ENCODE assay signal across 23 mouse cellular contexts in genomic region chr8:82195112-82195511, GRCm38 (mm10).
DNase-seq lines count a peak whose midpoint lies in the region; ATAC-seq lines count a peak whose summit lies in the region.
"Had no signal": no experiment of that assay in that cellular context is flagged by ENCODE, and none has a peak within 500 bp of the region (broad histone marks: within the 10 kb centered on the region; RNA-seq: fewer than 3 reads in every experiment).

No protein-coding gene starts in this region.

- H3K36me3 ChIP-seq in heart, embryonic 12.5 days = no peaks in the 10 kb centered on the region
- H3K36me3 ChIP-seq: hindbrain, embryonic 10.5 days; kidney, embryonic 15.5 days; limb, embryonic 15.5 days; liver, embryonic 15.5 days; midbrain, embryonic 10.5 days; neural tube, embryonic 13.5 days had no signal

- H3K9ac ChIP-seq in heart, embryonic 12.5 days = no peak overlapping the region
- H3K9ac ChIP-seq: forebrain, embryonic 13.5 days; kidney, embryonic 15.5 days; limb, embryonic 15.5 days; liver, embryonic 15.5 days; neural tube, embryonic 13.5 days had no signal

- no peak overlapping the region for H3K27ac ChIP-seq in heart, embryonic 12.5 days (ENCODE audit: poor library complexity, severe bottlenecking)
- H3K27ac ChIP-seq: forebrain, embryonic 13.5 days; hindbrain, embryonic 10.5 days; hindbrain, postnatal 0 days; kidney, embryonic 15.5 days; limb, embryonic 15.5 days; liver, embryonic 15.5 days; macrophage; midbrain, embryonic 10.5 days; neural tube, embryonic 13.5 days had no signal

- no peak overlapping the region for H3K4me3 ChIP-seq in heart, embryonic 12.5 days
- H3K4me3 ChIP-seq: forebrain, embryonic 13.5 days; hindbrain, embryonic 10.5 days; kidney, embryonic 15.5 days; limb, embryonic 15.5 days; liver, embryonic 15.5 days; midbrain, embryonic 10.5 days; neural tube, embryonic 13.5 days had no signal

- DNase-seq in embryo, embryonic 11 days = peak; percentile 3
- no peak for DNase-seq in embryo, embryonic 9.5 days (ENCODE audit: extremely low spot score)
- DNase-seq in heart, adult 11 months = peak; percentile 76
- peak; percentile 7 for DNase-seq in layer of hippocampus, adult 9-11 months
- DNase-seq in layer of hippocampus, adult 11-12 months (ENCODE audit: low spot score) = no peak
- DNase-seq in brain, adult 2 months (ENCODE audit: low read depth, low spot score) = peak; percentile 66
- no peak for DNase-seq in kidney, postnatal 14 days
- DNase-seq: adrenal gland, adult 2 months; cerebellum, adult 11 months; cerebellum, postnatal 10 days; gastrocnemius, postnatal 25 days had no signal

- no peaks in the 10 kb centered on the region; the same call in 1 of the 2 replicates for H3K9me3 ChIP-seq in heart, embryonic 12.5 days (replicated peaks)
- H3K9me3 ChIP-seq: forebrain, embryonic 13.5 days; hindbrain, embryonic 10.5 days; kidney, embryonic 15.5 days; limb, embryonic 15.5 days; liver, embryonic 15.5 days; midbrain, embryonic 10.5 days; neural tube, embryonic 13.5 days had no signal

- H3K27me3 ChIP-seq in heart, embryonic 12.5 days (replicated peaks) = no peaks in the 10 kb centered on the region
- H3K27me3 ChIP-seq: forebrain, embryonic 13.5 days; kidney, embryonic 15.5 days; limb, embryonic 15.5 days; liver, embryonic 15.5 days; neural tube, embryonic 13.5 days had no signal

- no peaks in the 10 kb centered on the region for H3K4me1 ChIP-seq in heart, embryonic 12.5 days (replicated peaks)
- H3K4me1 ChIP-seq: forebrain, embryonic 13.5 days; hindbrain, embryonic 10.5 days; kidney, embryonic 15.5 days; limb, embryonic 15.5 days; liver, embryonic 15.5 days; midbrain, embryonic 10.5 days; neural tube, embryonic 13.5 days had no signal

- 43% methylated on average over 5 of the region's 5 CpGs for WGBS in heart, embryonic 12.5 days

- H3K4me2 ChIP-seq in heart, embryonic 12.5 days = no peak overlapping the region
- H3K4me2 ChIP-seq: forebrain, embryonic 13.5 days; heart, embryonic 11.5 days; kidney, embryonic 15.5 days; limb, embryonic 15.5 days; liver, embryonic 15.5 days; neural tube, embryonic 13.5 days had no signal

- no peak for ATAC-seq in heart, embryonic 12.5 days (ENCODE audit: insufficient number of reproducible peaks, low FRiP score)
- ATAC-seq: forebrain, embryonic 13.5 days; hindbrain, postnatal 0 days; intestine, postnatal 0 days had no signal

Comparison
In these comparisons a context has a peak if more than half of its experiments do, and no peak if none do; other contexts are left out.
1. DNase-seq: peak in embryo, embryonic 11 days (single experiment), heart, adult 11 months (single experiment), layer of hippocampus, adult 9-11 months (single experiment) and brain, adult 2 months (single experiment); none in embryo, embryonic 9.5 days (single experiment), layer of hippocampus, adult 11-12 months (single experiment) and kidney, postnatal 14 days (single experiment).